Mouse (Mus musculus) liver, embryonic 12.5 days (tissue): ENCODE data around the gene Add2. TPM values are rescaled to one million over a fixed set of nuclear protein-coding genes. Genes with fewer than 3 reads are reported as not detected.

Experiments used
- polyA plus RNA-seq: library from polyadenylated mRNA; unstranded; fragments of >200 nt; fragmentation: Nextera tagmentation; extraction: Ambion mirVana; gene quantifications from 2 replicates; pipeline ENCODE4 v1.2.1, GENCODE M21; 2016

Gene Add2
- polyA plus RNA-seq, 1 experiment from 2014 or later: 96.9 TPM

Other genes with a start within 250 kb of the Add2 start
- gene Nat8f6, start 207.7 kb upstream of the Add2 start, polyA plus RNA-seq: not detected in 2 replicates
- gene Nat8f5, start 207.7 kb upstream of the Add2 start, polyA plus RNA-seq: not detected in 2 replicates
- gene Nat8, start 196.6 kb upstream of the Add2 start, polyA plus RNA-seq: not detected in 2 replicates
- gene Nat8f2, start 159.5 kb upstream of the Add2 start, polyA plus RNA-seq: 0.04 TPM in 1 of 2 replicates, not detected in the other
- 0.81 and 1.2 TPM in 2 replicates for gene Nat8f4, start 123.8 kb upstream of the Add2 start, polyA plus RNA-seq
- 29.6 and 31.1 TPM in 2 replicates for gene Tprkb, start 116.8 kb upstream of the Add2 start, polyA plus RNA-seq
- 3.4 and 4.5 TPM in 2 replicates for gene Nat8f1, start 113.0 kb upstream of the Add2 start, polyA plus RNA-seq
- gene Dusp11, start 67.0 kb upstream of the Add2 start, polyA plus RNA-seq: 37.2 and 38.0 TPM in 2 replicates
- gene Figla, start 12.5 kb upstream of the Add2 start, polyA plus RNA-seq: not detected in 2 replicates
- 1.4 and 2.1 TPM in 2 replicates for gene Tgfa, start 166.5 kb downstream of the Add2 start, polyA plus RNA-seq